Mouse (Mus musculus) liver, embryonic 16.5 days (tissue): ENCODE measurements at regions not wholly inside any gene's neighbourhood (a gene's known extent, or its start where the extent isn't known, plus 50 kb on each side); places are given as distances from the start of the nearest gene placed in this dataset.

ENCODE experiments used
- ATAC-seq: fragments of 200-750 bp; cut with Nextera tagmentation; 2 replicates; pipeline ENCODE4 v1.8.0; 2017; ENCODE audit warnings: low read depth, mild to moderate bottlenecking, moderate number of reproducible peaks, moderate library complexity
- H3K27ac ChIP-seq: fragments of 300-500 bp; sonication (generic); 2 replicates; pipeline ENCODE4 v1.5.1; 2014; ENCODE audit warnings: mild to moderate bottlenecking, low read length
- H3K27me3 ChIP-seq: fragments of 300-500 bp; sonication (generic); 2 replicates; pipeline ENCODE4 v1.6.1; 2014; ENCODE audit warnings: low read depth, low read length, mixed read lengths; ENCODE audit not compliant: control insufficient read depth, insufficient read depth
- H3K36me3 ChIP-seq: fragments of 300-500 bp; sonication (generic); 2 replicates; pipeline ENCODE4 v1.6.1; 2014; ENCODE audit warnings: mild to moderate bottlenecking; ENCODE audit not compliant: control insufficient read depth, insufficient read depth
- H3K4me1 ChIP-seq: fragments of 300-500 bp; sonication (generic); 2 replicates; pipeline ENCODE4 v1.6.1; 2014; ENCODE audit warnings: low read depth, low read length, mixed read lengths; ENCODE audit not compliant: control insufficient read depth
- H3K4me2 ChIP-seq: fragments of 300-500 bp; sonication (generic); 2 replicates; pipeline ENCODE4 v1.6.1; 2014; ENCODE audit warnings: low read depth, low read length, mixed read lengths
- H3K4me3 ChIP-seq: fragments of 300-500 bp; sonication (generic); 2 replicates; pipeline ENCODE4 v1.5.1; 2014; ENCODE audit warnings: low read depth, mild to moderate bottlenecking, low read length
- H3K9ac ChIP-seq: fragments of 300-500 bp; sonication (generic); 2 replicates; pipeline ENCODE4 v1.6.1; 2014; ENCODE audit warnings: low read depth, low read length
- H3K9me3 ChIP-seq: fragments of 300-500 bp; sonication (generic); replicated peaks from 2 replicates; pipeline ENCODE4 v1.6.1; 2016; ENCODE audit warnings: low read length; ENCODE audit not compliant: control insufficient read depth
- WGBS: fragments of 180-500 bp; shearing (Covaris S2); extraction: QIAGEN DNeasy Blood & Tissue Kit; methylation state at CpG from one replicate; pipeline ENCODE4 v1.1.7; 2014; ENCODE audit not compliant: insufficient replicate concordance; 5-methylcytosine and 5-hydroxymethylcytosine counted together

- 53% methylated on average over 4 of the region's 4 CpGs for WGBS
- no peaks in the 10 kb centered on the region for H3K27me3 ChIP-seq
Measured at GRCm38 (mm10) chr16:69992715-69993114, 129.2 kb upstream of the Speer2 start.

GRCm38 (mm10) chr16:70006863-70007262 is 143.3 kb upstream of the Speer2 start:
- no peaks in the 10 kb centered on the region for H3K9me3 ChIP-seq
- H3K4me2 ChIP-seq: no peak overlapping the region
- H3K36me3 ChIP-seq: no peaks in the 10 kb centered on the region
- H3K27ac ChIP-seq: no peak overlapping the region
- no peaks in the 10 kb centered on the region for H3K27me3 ChIP-seq
- no peaks in the 10 kb centered on the region for H3K4me1 ChIP-seq
- WGBS: 42% methylated on average over 2 of the region's 2 CpGs
- ATAC-seq: no peak
- H3K4me3 ChIP-seq: no peak overlapping the region
- no peak overlapping the region for H3K9ac ChIP-seq

More at GRCm38 (mm10) chr16:69992715-69993114, 129.2 kb upstream of the Speer2 start:
- Histone ChIP-seq H3K4me1 (no peaks in the 10 kb centered on the region), H3K27ac (no peak overlapping the region), H3K9ac (no peak overlapping the region), H3K9me3 (no peaks in the 10 kb centered on the region), H3K36me3 (no peaks in the 10 kb centered on the region), H3K4me3 (no peak overlapping the region), H3K4me2 (no peak overlapping the region)
- no peak for ATAC-seq

GRCm38 (mm10) chr16:70016980-70017379 is 153.4 kb upstream of the Speer2 start:
- WGBS: 63% methylated on average over 1 of the region's 1 CpGs
- no peak for ATAC-seq
- Histone ChIP-seq H3K27me3 (no peaks in the 10 kb centered on the region), H3K4me1 (no peaks in the 10 kb centered on the region), H3K4me3 (no peak overlapping the region), H3K9me3 (no peaks in the 10 kb centered on the region), H3K4me2 (no peak overlapping the region), H3K27ac (no peak overlapping the region), H3K9ac (no peak overlapping the region), H3K36me3 (no peaks in the 10 kb centered on the region)

- Histone ChIP-seq H3K36me3 (no peaks in the 10 kb centered on the region), H3K27me3 (no peaks in the 10 kb centered on the region), H3K4me1 (no peaks in the 10 kb centered on the region), H3K4me2 (no peak overlapping the region), H3K9me3 (no peaks in the 10 kb centered on the region), H3K27ac (no peak overlapping the region), H3K4me3 (no peak overlapping the region), H3K9ac (no peak overlapping the region)
- 69% methylated on average over 2 of the region's 2 CpGs for WGBS
- no peak for ATAC-seq
Measured at GRCm38 (mm10) chr16:70019564-70019963, 156.0 kb upstream of the Speer2 start.

- Histone ChIP-seq H3K4me2 (no peak overlapping the region), H3K27me3 (no peaks in the 10 kb centered on the region), H3K36me3 (no peaks in the 10 kb centered on the region), H3K9ac (no peak overlapping the region), H3K4me3 (no peak overlapping the region), H3K27ac (no peak overlapping the region), H3K9me3 (no peaks in the 10 kb centered on the region), H3K4me1 (no peaks in the 10 kb centered on the region)
- 67% methylated on average over 7 of the region's 7 CpGs for WGBS
- ATAC-seq: no peak
Measured at GRCm38 (mm10) chr16:70021436-70021835, 157.9 kb upstream of the Speer2 start.

- Histone ChIP-seq H3K36me3 (no peaks in the 10 kb centered on the region), H3K4me3 (no peak overlapping the region), H3K4me2 (no peak overlapping the region), H3K27me3 (no peaks in the 10 kb centered on the region), H3K9ac (no peak overlapping the region), H3K4me1 (no peaks in the 10 kb centered on the region), H3K27ac (no peak overlapping the region), H3K9me3 (no peaks in the 10 kb centered on the region)
- no peak for ATAC-seq
- WGBS: 68% methylated on average over 13 of the region's 13 CpGs
Measured at GRCm38 (mm10) chr16:70028649-70029048, 165.1 kb upstream of the Speer2 start.

GRCm38 (mm10) chr16:70045547-70045946 is 182.0 kb upstream of the Speer2 start:
- no peaks in the 10 kb centered on the region for H3K36me3 ChIP-seq
- no peak for ATAC-seq
- no peaks in the 10 kb centered on the region for H3K4me1 ChIP-seq
- H3K27ac ChIP-seq: no peak overlapping the region
- H3K9ac ChIP-seq: no peak overlapping the region
- H3K4me2 ChIP-seq: no peak overlapping the region
- H3K27me3 ChIP-seq: no peaks in the 10 kb centered on the region
- no peak overlapping the region for H3K4me3 ChIP-seq
- H3K9me3 ChIP-seq: no peaks in the 10 kb centered on the region

GRCm38 (mm10) chr16:70046009-70046408 is 182.5 kb upstream of the Speer2 start:
- WGBS: 52% methylated on average over 4 of the region's 4 CpGs
- H3K4me2 ChIP-seq: no peak overlapping the region
- ATAC-seq: no peak

GRCm38 (mm10) chr16:70049850-70050249 is 186.3 kb upstream of the Speer2 start:
- H3K9ac ChIP-seq: no peak overlapping the region
- no peak for ATAC-seq
- H3K27ac ChIP-seq: no peak overlapping the region
- no peaks in the 10 kb centered on the region for H3K9me3 ChIP-seq
- H3K27me3 ChIP-seq: no peaks in the 10 kb centered on the region
- 47% methylated on average over 2 of the region's 2 CpGs for WGBS
- H3K4me1 ChIP-seq: no peaks in the 10 kb centered on the region
- H3K4me3 ChIP-seq: no peak overlapping the region
- no peak overlapping the region for H3K4me2 ChIP-seq
- no peaks in the 10 kb centered on the region for H3K36me3 ChIP-seq

More at GRCm38 (mm10) chr16:70046009-70046408, 182.5 kb upstream of the Speer2 start:
- H3K9me3 ChIP-seq: no peaks in the 10 kb centered on the region
- no peak overlapping the region for H3K4me3 ChIP-seq
- no peaks in the 10 kb centered on the region for H3K36me3 ChIP-seq
- H3K4me1 ChIP-seq: no peaks in the 10 kb centered on the region
- no peak overlapping the region for H3K9ac ChIP-seq
- H3K27me3 ChIP-seq: no peaks in the 10 kb centered on the region
- no peak overlapping the region for H3K27ac ChIP-seq

GRCm38 (mm10) chr16:70071471-70071870 is 207.9 kb upstream of the Speer2 start:
- H3K9ac ChIP-seq: no peak overlapping the region
- H3K9me3 ChIP-seq: no peaks in the 10 kb centered on the region
- no peak for ATAC-seq
- H3K27ac ChIP-seq: no peak overlapping the region
- H3K4me3 ChIP-seq: no peak overlapping the region
- no peak overlapping the region for H3K4me2 ChIP-seq
- WGBS: 77% methylated on average over 4 of the region's 4 CpGs
- no peaks in the 10 kb centered on the region for H3K27me3 ChIP-seq
- no peaks in the 10 kb centered on the region for H3K4me1 ChIP-seq
- H3K36me3 ChIP-seq: no peaks in the 10 kb centered on the region
